Mouse (Mus musculus) urinary bladder, postnatal 4 days (tissue): ENCODE measurements at regions not wholly inside any gene's neighbourhood (a gene's known extent, or its start where the extent isn't known, plus 50 kb on each side); places are given as distances from the start of the nearest gene placed in this dataset.

Experiments
- DNase-seq, 2 experiments: peaks; one replicate each; pipeline ENCODE4 v3.0.0; 2021 to 2022; ENCODE audit warnings: low spot score in 2 of 2

DNA sequence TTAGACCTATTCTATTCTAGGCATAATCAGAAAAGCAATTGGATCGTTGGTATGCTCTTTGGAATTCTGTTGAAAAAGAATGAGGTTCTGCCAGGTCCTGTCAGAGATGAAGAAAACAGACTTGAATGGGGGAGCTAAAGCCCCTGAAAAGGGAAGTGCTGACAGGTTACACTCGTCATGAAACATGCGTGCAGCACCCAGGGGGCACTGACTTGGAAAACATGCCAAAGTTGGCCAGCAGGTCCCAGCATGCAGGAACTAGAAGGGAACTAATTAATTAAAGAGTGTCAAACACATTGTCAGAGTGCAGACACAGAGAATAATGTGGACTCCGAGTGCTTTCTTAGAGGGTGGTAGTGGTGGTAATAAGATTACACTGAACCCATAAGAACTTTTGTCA lies 346.2 kb upstream of the Smarca2 start:
- no peak for DNase-seq

- no peak for DNase-seq
Observed at GRCm38 (mm10) chr19:26261530-26261929, 343.3 kb upstream of the Smarca2 start.

- no peak for DNase-seq
Observed at GRCm38 (mm10) chr19:26296360-26296759, 308.5 kb upstream of the Smarca2 start.

DNA sequence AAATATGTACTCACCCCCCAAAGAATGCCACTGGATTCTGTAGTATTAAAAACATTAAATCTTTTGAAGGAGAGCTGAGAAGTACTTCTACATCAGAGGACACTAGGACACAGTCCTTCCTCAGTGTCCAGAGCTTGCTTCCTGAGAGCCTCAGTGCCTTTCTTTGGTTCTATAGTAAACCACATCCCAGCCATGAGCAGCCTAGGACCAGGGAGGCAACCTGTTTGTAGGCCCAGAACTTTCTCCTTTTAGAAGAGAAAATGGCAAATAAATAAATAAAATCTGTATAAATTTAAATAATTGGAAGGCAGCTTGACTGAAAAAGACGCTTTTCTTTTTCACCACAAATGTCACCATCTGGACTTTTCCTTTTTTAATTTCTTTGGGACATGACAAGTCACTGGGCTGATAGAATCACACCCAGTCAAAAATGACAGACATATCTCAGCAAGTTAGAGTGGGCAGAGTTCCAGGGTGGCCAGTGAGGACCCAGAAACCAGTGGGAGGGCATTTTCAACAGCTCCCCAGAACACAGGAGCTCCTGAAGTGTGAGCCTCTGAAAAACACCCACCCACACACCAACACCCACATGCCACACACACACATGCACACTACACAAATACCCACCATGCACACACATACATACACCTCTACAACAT lies 296.2 kb upstream of the Smarca2 start:
- DNase-seq: no peak

DNA sequence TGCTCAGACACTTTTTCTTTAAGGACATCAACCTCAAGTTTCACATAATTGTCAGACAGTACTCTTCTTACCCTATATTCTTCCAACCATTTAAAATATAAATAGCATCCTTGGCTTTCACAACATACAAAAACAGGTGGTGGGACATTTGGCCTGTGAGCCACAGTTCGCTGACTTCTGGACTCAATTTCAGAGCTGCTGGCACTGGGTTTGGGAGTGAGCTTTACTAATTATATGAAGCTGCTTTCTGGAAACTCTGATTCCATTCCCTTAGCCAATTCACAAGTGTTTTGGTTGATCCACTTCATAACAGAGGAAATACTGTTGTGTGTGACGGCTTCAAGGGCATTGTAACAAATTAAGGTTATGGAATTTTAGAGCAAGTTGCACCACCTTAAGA lies 285.9 kb upstream of the Smarca2 start:
- DNase-seq: no peak

DNA sequence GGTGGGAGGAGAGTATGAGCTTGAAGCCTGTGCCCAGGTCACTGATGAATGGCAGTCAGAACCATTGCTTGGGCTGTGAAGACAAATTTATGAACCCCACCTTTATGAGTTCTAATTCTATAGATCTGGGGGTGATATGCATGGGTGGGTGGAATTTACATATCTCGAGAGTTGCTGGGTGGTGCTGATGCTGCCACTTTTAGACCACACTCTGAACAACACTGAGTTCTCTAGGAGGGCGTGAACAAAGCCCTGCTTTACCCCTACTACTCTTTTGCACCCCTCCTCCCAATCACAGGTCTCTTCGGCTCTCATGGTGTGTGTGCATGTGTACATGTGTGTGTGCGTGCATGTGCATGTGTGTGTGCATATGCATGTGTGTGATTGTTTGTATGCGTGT lies 281.2 kb upstream of the Smarca2 start:
- no peak for DNase-seq

DNA sequence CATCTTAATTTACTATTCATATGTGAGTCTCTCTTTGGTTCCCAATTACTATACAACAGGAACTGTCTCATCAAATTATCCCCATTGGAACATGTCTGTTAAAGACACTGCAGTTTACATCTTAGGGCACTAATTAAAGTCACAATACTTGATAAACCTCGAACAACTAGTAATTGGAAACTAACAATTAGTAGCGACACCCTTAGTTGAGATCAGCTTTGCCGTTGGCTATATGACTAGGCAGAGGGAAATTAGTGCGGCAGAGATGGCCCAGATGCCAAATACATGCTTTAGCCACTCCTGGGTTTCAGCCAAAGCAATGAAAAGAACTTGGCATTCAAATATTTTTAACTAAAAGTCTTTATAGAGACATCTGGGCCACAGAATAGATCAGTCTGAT lies 265.7 kb upstream of the Smarca2 start:
- DNase-seq: no peak

DNA sequence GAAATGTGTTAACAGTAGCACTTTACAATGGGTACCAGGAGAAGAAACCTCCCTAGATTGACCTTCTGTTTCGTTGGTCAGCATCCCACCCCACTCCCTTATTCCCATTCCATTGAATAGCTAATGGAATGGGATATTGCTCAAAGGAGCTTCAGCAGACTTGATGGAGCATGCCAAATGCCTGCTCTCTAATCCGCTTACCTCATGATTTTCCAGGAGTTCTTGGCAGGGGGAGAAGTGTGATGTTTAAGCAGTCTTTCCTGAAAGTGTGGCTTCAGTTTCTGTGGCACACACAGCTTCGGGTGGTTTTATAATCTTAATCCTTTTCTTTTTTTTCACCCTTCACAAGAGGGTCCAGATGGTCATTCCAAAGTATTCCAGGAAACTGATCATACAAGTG lies 264.7 kb upstream of the Smarca2 start:
- no peak for DNase-seq

- no peak for DNase-seq
Observed at GRCm38 (mm10) chr19:26355054-26355453, 249.8 kb upstream of the Smarca2 start.

DNA sequence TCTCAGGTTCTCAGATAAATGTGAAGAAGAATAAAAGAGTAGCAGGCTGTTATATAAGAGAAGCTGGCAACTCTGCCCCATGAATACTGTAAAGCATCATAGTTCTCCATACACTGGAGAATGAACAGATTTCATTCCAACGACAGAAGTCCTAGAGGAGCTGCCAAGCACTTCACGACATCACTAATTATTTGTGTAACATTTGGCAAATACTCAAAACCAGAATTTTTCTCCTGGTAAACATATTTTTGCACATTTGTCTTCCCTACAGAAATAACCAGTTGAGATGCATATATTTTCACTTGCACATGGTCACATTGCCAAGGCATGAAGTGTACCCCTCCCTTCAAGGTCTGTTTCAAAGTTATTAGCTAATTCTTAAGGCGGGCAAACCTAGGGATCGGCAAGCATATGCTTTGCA lies 220.9 kb upstream of the Smarca2 start:
- DNase-seq: no peak

DNA sequence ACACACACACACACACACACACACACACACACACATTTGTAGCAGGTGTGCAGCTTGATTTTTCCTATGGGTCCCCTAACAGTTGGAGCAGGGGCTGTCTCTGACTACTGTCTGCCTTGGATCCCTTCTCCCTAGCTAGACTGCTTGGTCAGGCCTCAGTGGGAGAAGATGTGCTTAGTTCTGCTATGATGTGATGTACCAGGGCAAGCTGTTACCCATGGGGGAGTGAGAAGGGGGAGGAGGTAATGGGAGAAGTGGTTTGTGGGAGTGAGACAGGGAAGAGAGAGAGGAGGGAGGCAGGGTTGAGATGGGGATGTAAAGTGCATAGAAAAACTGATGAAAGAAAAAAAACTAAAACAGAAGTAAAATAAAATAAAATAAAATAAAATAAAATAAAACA lies 218.8 kb upstream of the Smarca2 start:
- DNase-seq: no peak

GRCm38 (mm10) chr19:26412684-26413083 lies 192.2 kb upstream of the Smarca2 start:
- DNase-seq: no peak

GRCm38 (mm10) chr19:26414476-26415024 lies 190.3 kb upstream of the Smarca2 start:
- no peak for DNase-seq

DNA sequence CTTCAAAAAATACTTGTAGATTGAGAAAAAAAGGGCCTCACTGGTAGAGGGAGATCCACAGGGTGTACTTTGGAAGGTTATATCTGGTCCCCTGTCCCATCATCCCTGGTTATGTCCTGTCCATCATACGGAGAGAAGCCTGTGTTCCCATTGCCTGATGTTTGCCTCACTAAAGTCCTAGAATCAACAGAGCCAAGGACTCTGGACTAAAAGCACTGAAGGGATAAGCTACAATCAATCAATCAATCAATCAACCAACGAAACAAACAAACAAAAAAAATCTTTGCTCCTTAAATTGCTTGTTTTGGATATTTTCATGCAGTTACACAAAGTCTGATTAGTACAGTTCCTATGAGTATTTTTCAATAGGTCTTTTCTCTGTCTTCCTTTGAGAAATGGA lies 185.1 kb upstream of the Smarca2 start:
- DNase-seq: no peak

DNA sequence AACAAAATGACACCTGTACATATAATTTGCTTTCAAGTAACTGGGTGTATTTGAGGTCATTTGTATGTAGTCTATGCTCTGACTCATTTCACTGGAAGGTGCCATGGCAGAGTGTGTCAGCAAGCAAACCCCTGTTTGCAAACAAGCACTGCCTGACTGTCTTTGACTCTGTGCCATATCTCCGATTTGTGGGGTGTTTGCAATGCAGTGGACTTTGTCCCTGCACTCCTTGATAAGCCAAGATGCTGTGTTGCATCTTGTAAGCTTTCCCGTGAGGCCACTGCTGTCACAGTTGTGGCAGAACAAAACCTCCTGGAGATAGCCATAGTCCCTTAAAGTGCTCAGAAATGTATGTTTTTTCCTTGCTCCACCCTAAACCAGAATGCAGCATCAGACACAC lies 165.7 kb upstream of the Smarca2 start:
- DNase-seq: no peak

DNA sequence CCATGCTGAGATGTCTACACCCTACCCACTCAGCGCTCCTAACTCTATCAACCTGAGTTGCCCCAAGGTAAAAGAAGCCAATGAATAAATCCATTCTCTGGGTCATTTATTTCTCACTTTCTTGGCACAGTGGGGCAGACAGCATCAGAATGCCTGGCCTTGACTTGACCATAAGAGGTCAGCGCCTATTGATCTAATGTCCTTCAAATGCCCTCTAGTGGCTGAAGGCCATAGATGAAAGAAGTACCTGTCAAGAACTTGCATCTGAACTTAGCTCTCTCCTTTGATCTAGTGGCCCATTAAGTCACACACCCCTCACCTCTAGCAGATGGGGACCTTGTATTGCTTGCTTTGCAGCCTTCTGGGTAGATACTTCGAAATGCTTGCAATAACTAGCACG lies 159.5 kb upstream of the Smarca2 start:
- DNase-seq: no peak

GRCm38 (mm10) chr19:26447427-26448023 lies 157.3 kb upstream of the Smarca2 start:
- no peak for DNase-seq

- no peak for DNase-seq
Observed at GRCm38 (mm10) chr19:26461712-26462111, 143.1 kb upstream of the Smarca2 start.

GRCm38 (mm10) chr19:26465228-26465627 lies 139.6 kb upstream of the Smarca2 start:
- no peak for DNase-seq

DNA sequence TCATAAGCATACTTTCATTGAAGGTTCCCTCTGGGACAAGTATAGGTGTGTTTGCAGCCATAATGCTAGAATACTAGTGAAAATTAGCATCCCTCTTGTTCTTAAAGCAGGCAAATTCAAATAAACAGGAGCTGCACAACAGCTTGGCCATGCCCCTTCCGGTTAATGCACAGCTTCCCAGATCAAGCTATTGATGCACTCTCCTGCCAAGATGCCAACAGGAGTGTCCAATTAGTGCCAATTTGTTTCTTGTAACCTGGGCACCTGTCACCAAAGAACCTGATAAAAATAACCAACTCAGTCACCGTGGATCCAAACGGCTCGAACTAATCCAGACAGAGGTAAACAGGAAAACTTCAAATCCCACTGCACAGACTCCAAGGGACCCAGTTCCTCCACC lies 138.6 kb upstream of the Smarca2 start:
- DNase-seq: no peak

GRCm38 (mm10) chr19:26467179-26467651 lies 137.6 kb upstream of the Smarca2 start:
- no peak for DNase-seq

- DNase-seq: no peak
Observed at GRCm38 (mm10) chr19:26472659-26473058, 132.2 kb upstream of the Smarca2 start.

DNA sequence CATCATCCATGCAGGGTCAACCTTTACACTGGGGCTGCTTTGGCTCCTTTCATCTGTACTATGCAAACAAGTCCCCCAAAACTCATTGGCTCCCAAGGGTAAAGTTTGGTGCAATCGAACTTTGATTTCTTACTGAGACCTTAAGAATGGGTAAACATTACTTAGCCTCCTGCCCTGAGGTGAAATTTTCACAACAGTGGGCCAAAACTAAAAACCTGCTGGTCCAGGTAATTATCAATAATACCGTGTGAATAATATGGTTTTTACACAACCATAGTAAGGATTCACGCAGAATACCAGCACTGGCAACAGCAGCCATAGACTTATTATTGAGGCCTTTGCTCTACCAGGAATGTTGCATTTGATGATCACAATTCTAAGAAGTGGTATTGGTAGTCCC lies 131.6 kb upstream of the Smarca2 start:
- DNase-seq: no peak
